Mouse (Mus musculus) embryo, embryonic 10.5 days (tissue): Measurements from ENCODE around the gene Ifna16.
A peak's percentile ranks its signal among the peaks of the same experiment; 100 is the strongest.

Source experiments
- DNase-seq: peaks from one replicate; pipeline ENCODE4 v3.0.0-alpha.2; 2015; ENCODE audit warnings: low spot score

Ifna16 gene

GRCm38 (mm10) chr4:88676824-88677223 is at the start of gene Ifna16:
Gene Ifna16 (minus strand): TSS chr4:88676924.
- no peak for DNase-seq

- DNase-seq = no peak
Observed at GRCm38 (mm10) chr4:88723497-88724090, 46.9 kb upstream of the Ifna16 start.

GRCm38 (mm10) chr4:88721791-88722721 is 45.3 kb upstream of the Ifna16 start, which contains the start of the genes Gm26566 and Klhl9:
Gene Gm26566 (plus strand): TSS chr4:88721805.
Gene Klhl9 (minus strand): TSS chr4:88722465.
- peak; percentile 97 for DNase-seq

GRCm38 (mm10) chr4:88718715-88719114 is 42.0 kb upstream of the Ifna16 start:
- no peak for DNase-seq

- no peak for DNase-seq
Observed at GRCm38 (mm10) chr4:88715059-88715458, 38.3 kb upstream of the Ifna16 start.

- DNase-seq = no peak
Observed at GRCm38 (mm10) chr4:88714281-88714680, 37.6 kb upstream of the Ifna16 start.

GRCm38 (mm10) chr4:88707128-88707826 is 30.6 kb upstream of the Ifna16 start:
- DNase-seq = no peak

- DNase-seq = no peak
Observed at GRCm38 (mm10) chr4:88705924-88706323, 29.2 kb upstream of the Ifna16 start.

GRCm38 (mm10) chr4:88699301-88699700 is 22.6 kb upstream of the Ifna16 start:
- DNase-seq = no peak

GRCm38 (mm10) chr4:88698781-88699180 is 22.1 kb upstream of the Ifna16 start:
- no peak for DNase-seq

- no peak for DNase-seq
Observed at GRCm38 (mm10) chr4:88697753-88698152, 21.0 kb upstream of the Ifna16 start.

GRCm38 (mm10) chr4:88697108-88697507 is 20.4 kb upstream of the Ifna16 start:
- DNase-seq = no peak

GRCm38 (mm10) chr4:88696237-88696884 is 19.6 kb upstream of the Ifna16 start:
- peak; percentile 89 for DNase-seq

GRCm38 (mm10) chr4:88693392-88693791 is 16.7 kb upstream of the Ifna16 start:
- DNase-seq = no peak

GRCm38 (mm10) chr4:88692537-88692936 is 15.8 kb upstream of the Ifna16 start:
- DNase-seq = no peak

GRCm38 (mm10) chr4:88691259-88691658 is 14.5 kb upstream of the Ifna16 start, which contains the start of gene Ifnab:
Gene Ifnab (minus strand): TSS chr4:88691359.
- DNase-seq = no peak

GRCm38 (mm10) chr4:88683812-88684211 is 7.1 kb upstream of the Ifna16 start, which contains the start of gene Ifna2:
Gene Ifna2 (minus strand): TSS chr4:88683912.
- DNase-seq = no peak

GRCm38 (mm10) chr4:88681353-88681752 is 4.6 kb upstream of the Ifna16 start:
- no peak for DNase-seq

- DNase-seq = peak; percentile 61
Observed at GRCm38 (mm10) chr4:88680362-88680761, 3.6 kb upstream of the Ifna16 start.

GRCm38 (mm10) chr4:88655461-88655860 is 21.3 kb downstream of the Ifna16 start:
- DNase-seq = no peak

GRCm38 (mm10) chr4:88653644-88654043 is 23.1 kb downstream of the Ifna16 start:
- DNase-seq = no peak

- no peak for DNase-seq
Observed at GRCm38 (mm10) chr4:88644359-88644758, 32.4 kb downstream of the Ifna16 start, which contains the start of gene Ifna13. Gene Ifna13 (minus strand): TSS chr4:88644459.
